Mouse (Mus musculus) MEL (cell line): ENCODE results near the gene Smg6. TPM values are rescaled to one million over a fixed set of nuclear protein-coding genes. Genes with fewer than 3 reads are reported as not detected.

Experiments
- DNase-seq: peaks from one replicate; pipeline ENCODE4 v3.0.0; 2011; ENCODE audit warnings: low read depth, low spot score
- H3K27ac ChIP-seq: 2 replicates; pipeline ENCODE4 v1.5.1; 2012; ENCODE audit warnings: low read depth, mild to moderate bottlenecking, control low read depth, low read length, moderate library complexity; ENCODE audit not compliant: control insufficient read depth
- H3K27me3 ChIP-seq, 2 experiments: fragments of 150-350 bp in 1 of 2; sonication (generic) in 1 of 2; 2 replicates each; pipeline ENCODE4 v1.6.1; 2012; ENCODE audit warnings: low read length in 2 of 2, mild to moderate bottlenecking in 2 of 2, improper control_type of control experiment in 1 of 2, moderate library complexity in 1 of 2; ENCODE audit not compliant: insufficient read depth in 2 of 2, control insufficient read depth in 1 of 2
- H3K36me3 ChIP-seq, 2 experiments: 2 replicates each; pipeline ENCODE4 v1.6.1; 2012 to 2014; ENCODE audit warnings: low read length in 2 of 2, improper control_type of control experiment in 1 of 2, inconsistent platforms in 1 of 2, mild to moderate bottlenecking in 1 of 2; ENCODE audit not compliant: insufficient read depth in 2 of 2, control insufficient read depth in 1 of 2
- H3K4me1 ChIP-seq, 2 experiments: fragments of 150-350 bp in 1 of 2; sonication (generic) in 1 of 2; 2 replicates each; pipeline ENCODE4 v1.6.1; 2012; ENCODE audit warnings: low read length in 2 of 2, improper control_type of control experiment in 1 of 2, mild to moderate bottlenecking in 1 of 2; ENCODE audit not compliant: insufficient read depth in 2 of 2, control insufficient read depth in 1 of 2
- H3K4me3 ChIP-seq, 2 experiments: fragments of 150-350 bp in 1 of 2; sonication (generic) in 1 of 2; 2 replicates each; pipeline ENCODE4 v1.5.1; 2012; ENCODE audit warnings: low read depth in 2 of 2, low read length in 2 of 2, mild to moderate bottlenecking in 2 of 2, moderate library complexity in 2 of 2, control low read depth in 1 of 2, improper control_type of control experiment in 1 of 2; ENCODE audit not compliant: control insufficient read depth in 1 of 2, insufficient read depth in 1 of 2
- H3K79me2 ChIP-seq: 2 replicates; pipeline ENCODE4 v1.6.1; 2012; ENCODE audit warnings: mild to moderate bottlenecking, low read length, moderate library complexity; ENCODE audit not compliant: control insufficient read depth, poor library complexity, insufficient read depth
- H3K9ac ChIP-seq: 2 replicates; pipeline ENCODE4 v1.6.1; 2012; ENCODE audit warnings: low read depth, mild to moderate bottlenecking, control low read depth, low read length, moderate library complexity; ENCODE audit not compliant: control insufficient read depth, poor library complexity, severe bottlenecking
- H3K9me3 ChIP-seq: fragments of 150-350 bp; sonication (generic); replicated peaks from 2 replicates; pipeline ENCODE4 v1.6.1; 2012; ENCODE audit warnings: mild to moderate bottlenecking, low read length, improper control_type of control experiment, moderate library complexity; ENCODE audit not compliant: insufficient read depth
- CHD1 ChIP-seq: IDR thresholded peaks from 2 replicates; pipeline ENCODE4 v1.6.1; 2012; ENCODE audit warnings: low read depth, mild to moderate bottlenecking, inconsistent platforms, low read length, improper control_type of control experiment
- CHD2 ChIP-seq: IDR thresholded peaks from 2 replicates; pipeline ENCODE4 v1.6.1; 2011; ENCODE audit warnings: low read length, improper control_type of control experiment
- CTCF ChIP-seq, 3 experiments: IDR thresholded peaks in 2 of 3; conservative IDR thresholded peaks in 1 of 3; 2 replicates each; pipeline ENCODE4 v1.5.1; 2011 to 2012; ENCODE audit warnings: low read length in 3 of 3, low read depth in 2 of 3, mild to moderate bottlenecking in 2 of 3, improper control_type of control experiment in 1 of 3, inconsistent platforms in 1 of 3, mixed read lengths in 1 of 3, moderate library complexity in 1 of 3; ENCODE audit not compliant: control insufficient read depth in 1 of 3, insufficient read depth in 1 of 3, poor library complexity in 1 of 3, severe bottlenecking in 1 of 3
- E2F4 ChIP-seq: IDR thresholded peaks from 2 replicates; pipeline ENCODE4 v1.6.1; 2011; ENCODE audit warnings: low read depth, low read length, improper control_type of control experiment, borderline replicate concordance
- ELF1 ChIP-seq: IDR thresholded peaks from 2 replicates; pipeline ENCODE4 v1.6.1; 2014; ENCODE audit warnings: low read depth, mild to moderate bottlenecking, inconsistent platforms, low read length, improper control_type of control experiment, moderate library complexity
- GATA1 ChIP-seq: IDR thresholded peaks from 2 replicates; pipeline ENCODE4 v1.6.1; 2011; ENCODE audit warnings: low read depth, low read length, improper control_type of control experiment
- JUND ChIP-seq: IDR thresholded peaks from 2 replicates; pipeline ENCODE4 v1.6.1; 2011; ENCODE audit warnings: low read depth, mild to moderate bottlenecking, improper control_type of control experiment, low read length
- KAT2A ChIP-seq: conservative IDR thresholded peaks from 2 replicates; pipeline ENCODE4 v1.6.1; 2012; ENCODE audit warnings: low read depth, low read length, improper control_type of control experiment, inconsistent platforms
- MAX ChIP-seq: IDR thresholded peaks from 2 replicates; pipeline ENCODE4 v1.6.1; 2011; ENCODE audit warnings: low read length, improper control_type of control experiment
- MEF2A ChIP-seq: IDR thresholded peaks from 2 replicates; pipeline ENCODE4 v1.6.1; 2014; ENCODE audit warnings: low read depth, mild to moderate bottlenecking, inconsistent platforms, low read length, improper control_type of control experiment; ENCODE audit not compliant: poor library complexity, insufficient replicate concordance, severe bottlenecking; ENCODE audit errors: extremely low read depth
- MXI1 ChIP-seq: IDR thresholded peaks from 2 replicates; pipeline ENCODE4 v1.6.1; 2011; ENCODE audit warnings: mild to moderate bottlenecking, low read depth, low read length, improper control_type of control experiment
- MYC ChIP-seq: IDR thresholded peaks from 2 replicates; pipeline ENCODE4 v1.6.1; 2011; ENCODE audit warnings: low read depth, mild to moderate bottlenecking, low read length, improper control_type of control experiment, moderate library complexity
- NRF1 ChIP-seq: IDR thresholded peaks from 2 replicates; pipeline ENCODE4 v1.6.1; 2014; ENCODE audit warnings: low read depth, mild to moderate bottlenecking, inconsistent platforms, low read length, improper control_type of control experiment, moderate library complexity; ENCODE audit not compliant: poor library complexity, insufficient read depth, severe bottlenecking
- POLR2AphosphoS5 ChIP-seq: IDR thresholded peaks from 2 replicates; pipeline ENCODE4 v1.6.1; 2012; ENCODE audit warnings: low read depth, borderline replicate concordance, mild to moderate bottlenecking, inconsistent platforms, low read length, moderate library complexity, mixed read lengths
- RAD21 ChIP-seq: IDR thresholded peaks from 2 replicates; pipeline ENCODE4 v1.6.1; 2011; ENCODE audit warnings: mild to moderate bottlenecking, low read depth, low read length, improper control_type of control experiment
- RCOR1 ChIP-seq: IDR thresholded peaks from 2 replicates; pipeline ENCODE4 v1.6.1; 2012; ENCODE audit warnings: low read depth, mild to moderate bottlenecking, inconsistent platforms, low read length, improper control_type of control experiment
- SIN3A ChIP-seq: IDR thresholded peaks from 2 replicates; pipeline ENCODE4 v1.6.1; 2012; ENCODE audit warnings: low read length, improper control_type of control experiment, inconsistent platforms
- TAL1 ChIP-seq: IDR thresholded peaks from 2 replicates; pipeline ENCODE4 v1.6.1; 2012; ENCODE audit warnings: mild to moderate bottlenecking, inconsistent platforms, low read length, moderate library complexity, mixed read lengths
- TBP ChIP-seq: IDR thresholded peaks from 2 replicates; pipeline ENCODE4 v1.8.0; 2011; ENCODE audit warnings: low read depth, low read length, improper control_type of control experiment
- USF2 ChIP-seq, 2 experiments: IDR thresholded peaks; 2 replicates each; pipeline ENCODE4 v1.6.1; 2011 to 2012; ENCODE audit warnings: improper control_type of control experiment in 2 of 2, low read length in 2 of 2, borderline replicate concordance in 1 of 2, inconsistent platforms in 1 of 2, low read depth in 1 of 2, mild to moderate bottlenecking in 1 of 2; ENCODE audit not compliant: insufficient read depth in 1 of 2
- ZC3H11A ChIP-seq: IDR thresholded peaks from 2 replicates; pipeline ENCODE4 v1.6.1; 2012; ENCODE audit warnings: low read depth, mild to moderate bottlenecking, inconsistent platforms, low read length, improper control_type of control experiment
- ZMIZ1 ChIP-seq: IDR thresholded peaks from 2 replicates; pipeline ENCODE4 v1.6.1; 2012; ENCODE audit warnings: low read depth, mild to moderate bottlenecking, inconsistent platforms, low read length, improper control_type of control experiment, moderate library complexity
- ZNF384 ChIP-seq: IDR thresholded peaks from 2 replicates; pipeline ENCODE4 v1.6.1; 2012; ENCODE audit warnings: low read depth, mild to moderate bottlenecking, inconsistent platforms, low read length, improper control_type of control experiment
- polyA plus RNA-seq, 2 experiments: library from polyadenylated mRNA; stranded (reverse) in 1 of 2; unstranded in 1 of 2; fragments of >175 nt in 1 of 2; fragments of >200 nt in 1 of 2; gene quantifications; 2 replicates each; pipeline versions ENCODE4 v1.2.1 to v1.2.4; 2012; ENCODE audit warnings: low replicate concordance in 2 of 2, low read depth in 1 of 2; ENCODE audit not compliant: insufficient read length in 2 of 2, insufficient read depth in 1 of 2, missing spikeins in 1 of 2
- total RNA-seq: library from RNA; depleted of rRNA; stranded (reverse); fragments of 300-350 nt; gene quantifications from 2 replicates; pipeline ENCODE4 v1.2.3, GENCODE M21; 2012

Gene Smg6
- total and polyA plus RNA-seq, 3 experiments: 11.6 to 19.0 TPM; not detected in 1

DNA sequence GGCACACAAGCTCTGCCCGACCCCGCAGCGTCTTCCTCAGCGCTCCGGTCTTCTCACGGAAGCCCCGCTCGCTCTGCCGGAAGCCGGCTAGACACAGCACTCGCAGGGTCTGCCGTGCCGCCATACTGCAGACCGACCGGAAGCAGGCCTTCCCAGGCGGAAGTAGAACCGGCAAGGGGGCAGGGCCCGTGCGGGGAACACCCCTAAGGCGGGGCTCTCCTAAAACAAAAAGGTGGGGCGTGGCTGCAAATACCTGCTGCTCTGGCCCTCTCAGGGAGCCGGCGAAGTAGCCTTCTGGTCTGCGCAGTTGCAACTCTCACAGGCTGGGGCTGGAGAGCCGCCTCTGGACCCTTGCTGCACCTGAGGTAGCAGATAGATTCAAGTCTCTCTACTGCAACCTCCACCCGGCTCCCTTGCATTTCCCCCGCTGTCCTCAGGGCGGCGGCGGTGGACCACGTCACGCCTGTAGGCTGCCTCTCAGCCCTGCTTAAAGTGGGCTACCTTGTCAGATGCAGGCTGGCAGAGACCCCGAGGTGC lies 253.1 kb downstream of the Smg6 start, which contains the start of gene Ovca2 (continued):
- TF ChIP-seq ELF1 (peak; percentile 87), NRF1 (no peak), USF2 (IDR thresholded peaks at IDR 0.05; ENCODE audit: borderline replicate concordance in 1 of 2, insufficient read depth in 1 of 2, low read depth in 1 of 2, low read length in 2 of 2) (no peak), JUND (no peak), ZMIZ1 (peak; percentile 93), RCOR1 (peak; percentile 45), CTCF (IDR thresholded peaks at IDR 0.05 in 2 of 3, conservative IDR thresholded peaks at IDR 0.05 in 1 of 3; ENCODE audit: control insufficient read depth in 1 of 3, insufficient read depth in 1 of 3, low read depth in 2 of 3, low read length in 3 of 3, poor library complexity in 1 of 3, severe bottlenecking in 1 of 3) (peak; percentile 77 to 92 (median 87)), CHD1 (no peak), E2F4 (no peak), SIN3A (peak; percentile 79), KAT2A (no peak; the same call in 1 of the 2 replicates), MXI1 (peak; percentile 44; the same call in 1 of the 2 replicates), MAX (peak; percentile 58; the same call in 1 of the 2 replicates), CHD2 (no peak), ZNF384 (0 out of 2 replicates have a peak, but pooled peaks have one; percentile 3)
- TF ChIP-seq, all 39 proteins: peak for 20

- DNase-seq: no peak
- H3K36me3 ChIP-seq: peaks cover 0 to 2% of the 10 kb centered on the region in 2 experiments; a peak in 2 of 4 replicates
- H3K4me1 ChIP-seq: no peaks in the 10 kb centered on the region
- no peak overlapping the region for H3K9ac ChIP-seq
- H3K4me3 ChIP-seq: no peak overlapping the region
- no peak overlapping the region for H3K27ac ChIP-seq
- peaks cover 5% of the 10 kb centered on the region for H3K79me2 ChIP-seq
- TF ChIP-seq KAT2A: no peak
- no peak for TF ChIP-seq TAL1
- TF ChIP-seq USF2 (IDR thresholded peaks at IDR 0.05; ENCODE audit: borderline replicate concordance in 1 of 2, insufficient read depth in 1 of 2, low read depth in 1 of 2, low read length in 2 of 2): no peak
- TF ChIP-seq MYC: no peak
- TF ChIP-seq TBP: no peak
- TF ChIP-seq CHD1: no peak
- no peak for TF ChIP-seq CTCF (IDR thresholded peaks at IDR 0.05 in 2 of 3, conservative IDR thresholded peaks at IDR 0.05 in 1 of 3; ENCODE audit: control insufficient read depth in 1 of 3, insufficient read depth in 1 of 3, low read depth in 2 of 3, low read length in 3 of 3, poor library complexity in 1 of 3, severe bottlenecking in 1 of 3)
- no peak for TF ChIP-seq ZNF384
- no peak for TF ChIP-seq ZC3H11A
- TF ChIP-seq MEF2A: no peak
- no peak for TF ChIP-seq POLR2AphosphoS5
- TF ChIP-seq MAX: no peak
- TF ChIP-seq RAD21: no peak
- no peak for TF ChIP-seq NRF1
- TF ChIP-seq GATA1: no peak
- TF ChIP-seq, all 39 proteins: peak for 0
- Histone ChIP-seq H3K9me3 (no peaks in the 10 kb centered on the region), H3K27me3 (no peaks in the 10 kb centered on the region)
These were observed 258.4 kb downstream of the Smg6 start for GRCm38 (mm10) chr11:75183917-75184570.
